Mouse (Mus musculus): ENCODE results near the gene Apom. TPM values are rescaled to one million over a fixed set of nuclear protein-coding genes. Genes with fewer than 3 reads are reported as not detected.
"Not testable (repeated sequence)": the region's sequence is repeated elsewhere in the genome, so short reads cannot be mapped to it uniquely, and the experiment has no call there.

Gene Apom
- total RNA-seq, 4 experiments from 2014 or later = not detected

DNA sequence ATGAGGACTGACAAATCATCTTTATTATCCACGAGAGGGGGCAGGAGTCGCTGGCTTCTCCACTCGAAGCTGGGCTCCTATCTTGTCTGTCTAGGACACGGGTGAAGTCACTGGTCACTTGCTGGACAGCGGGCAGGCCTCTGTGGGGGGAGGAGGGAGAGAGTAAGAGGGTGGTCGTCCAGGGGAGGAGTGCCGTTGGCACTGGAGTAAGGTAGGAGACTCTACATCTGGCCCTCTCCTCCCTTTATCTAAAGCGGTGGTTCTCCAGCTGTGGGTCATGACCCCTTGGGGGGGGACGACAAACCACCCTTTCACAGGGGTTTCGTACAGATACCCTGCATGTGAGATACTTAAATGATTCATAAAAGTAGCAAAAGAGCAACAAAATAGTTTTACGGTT lies 2.9 kb downstream of the Apom start:
- DNase-seq (ENCODE audit: low spot score in 2 of 2) = no peak

DNA sequence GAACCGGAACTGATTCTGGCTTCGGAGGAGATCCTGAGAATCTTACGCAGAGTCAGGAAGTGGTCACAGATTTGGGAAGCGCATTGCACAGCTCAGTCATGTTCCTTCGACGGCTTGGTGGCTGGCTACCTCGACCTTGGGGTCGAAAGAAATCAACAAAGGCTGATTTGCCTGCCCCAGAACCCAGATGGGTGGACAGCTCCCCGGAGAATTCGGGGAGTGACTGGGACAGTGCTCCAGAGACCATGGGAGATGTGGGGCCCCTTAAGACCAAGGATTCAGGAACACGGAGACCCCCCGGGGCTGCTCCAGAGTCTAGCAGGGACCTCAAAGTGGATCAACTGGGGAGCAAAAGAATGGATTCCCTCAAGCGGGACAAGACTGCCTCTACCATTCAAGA lies 4.8 kb downstream of the Apom start:
- no peak for DNase-seq (ENCODE audit: low spot score in 2 of 2)

DNA sequence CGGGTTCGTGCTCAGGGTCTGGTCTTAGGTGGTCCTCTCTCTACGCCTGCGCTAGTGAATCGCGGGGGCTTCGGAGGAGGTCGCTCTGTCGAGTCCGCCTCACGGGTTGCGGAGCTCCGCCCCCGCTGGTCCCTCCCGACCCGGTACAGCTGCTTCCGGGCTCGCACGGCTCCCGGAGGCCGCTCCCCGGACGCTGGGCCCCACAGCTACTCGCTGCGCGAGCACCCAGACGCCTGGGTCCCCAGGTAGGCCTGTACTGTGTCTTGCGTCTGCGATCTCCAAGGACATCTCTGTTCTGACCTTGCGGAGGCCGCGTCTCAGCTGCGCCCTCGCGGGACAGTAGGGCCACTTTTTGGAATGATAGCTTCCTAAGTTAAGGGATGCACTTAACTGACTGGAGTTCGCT lies 5.6 kb downstream of the Apom start, which contains the start of gene D17H6S53E:
Gene D17H6S53E (plus strand): TSS at position 168 of the 406 bp plus-strand sequence.
- DNase-seq (ENCODE audit: low spot score in 2 of 2) = peak; percentile 58 to 62

DNA sequence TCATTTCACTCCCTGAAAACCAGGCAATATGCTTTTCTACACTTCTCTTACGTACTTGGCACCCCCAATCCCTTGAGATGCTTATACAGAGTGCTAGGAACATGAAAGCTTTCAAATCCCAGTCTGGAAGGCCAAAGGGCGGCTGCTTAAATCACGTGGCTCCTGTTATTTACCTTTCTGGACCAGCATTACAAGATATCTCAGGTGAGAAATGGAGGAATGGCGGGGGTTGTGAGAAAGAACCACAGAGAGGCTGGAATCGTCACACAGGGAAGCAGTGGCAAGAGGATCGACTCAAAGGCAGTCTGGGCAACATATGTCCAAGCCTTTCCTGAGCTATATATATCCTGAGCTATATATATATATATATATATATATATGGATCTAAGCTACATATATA lies 6.3 kb downstream of the Apom start:
- DNase-seq (ENCODE audit: low spot score in 2 of 2) = no peak

DNA sequence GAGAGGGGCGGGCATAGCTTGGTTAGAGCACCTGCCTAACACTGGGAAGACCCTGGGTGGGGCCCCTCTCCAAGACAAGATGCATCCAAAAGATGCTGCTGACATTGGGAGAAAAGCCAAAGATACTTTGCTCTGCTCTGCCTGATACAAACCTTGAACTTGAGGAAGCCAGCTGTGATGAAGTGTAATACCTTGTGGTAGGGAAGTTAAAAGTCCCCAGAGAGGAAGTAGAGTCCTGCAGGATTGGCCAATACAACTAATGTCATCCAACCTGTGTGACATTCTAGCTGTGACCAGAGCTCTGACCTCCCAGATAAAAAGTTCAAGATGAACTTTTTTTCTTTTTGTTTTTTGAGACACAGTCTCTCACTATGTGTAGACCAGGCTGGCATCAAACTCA lies 6.8 kb downstream of the Apom start:
- DNase-seq (ENCODE audit: low spot score in 2 of 2) = no peak

DNA sequence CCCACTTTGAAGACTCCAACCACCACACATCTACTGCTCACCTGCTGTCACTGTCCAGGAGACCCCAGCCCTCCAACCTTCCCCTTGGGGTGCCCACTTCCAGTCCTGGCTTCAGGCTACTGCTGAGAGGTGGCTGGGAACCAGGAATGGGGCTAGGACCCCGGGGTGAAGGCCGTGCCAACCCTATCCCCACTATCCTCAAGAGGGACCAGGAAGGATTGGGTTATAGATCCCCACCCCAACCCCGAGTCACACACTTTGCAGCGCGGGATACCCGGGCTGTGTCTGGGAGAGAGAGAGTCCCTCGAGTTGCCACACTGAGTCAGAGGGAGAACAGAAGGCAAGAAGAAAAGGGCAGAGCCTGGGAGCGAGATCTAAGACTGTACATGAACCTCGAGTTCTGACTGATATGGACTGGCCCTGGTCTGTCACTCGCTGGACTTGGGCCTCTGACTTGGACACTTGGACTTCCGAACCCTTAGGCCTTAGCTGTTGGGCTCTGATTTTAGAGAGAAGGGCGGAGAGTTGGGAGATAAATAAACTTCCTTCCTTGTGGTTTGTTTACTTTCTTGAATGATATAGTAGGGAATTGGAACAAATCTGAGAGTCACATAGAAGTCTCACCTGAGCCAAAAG lies 7.5 kb downstream of the Apom start:
- not testable (repeated sequence) for DNase-seq (ENCODE audit: low spot score in 2 of 2)

DNA sequence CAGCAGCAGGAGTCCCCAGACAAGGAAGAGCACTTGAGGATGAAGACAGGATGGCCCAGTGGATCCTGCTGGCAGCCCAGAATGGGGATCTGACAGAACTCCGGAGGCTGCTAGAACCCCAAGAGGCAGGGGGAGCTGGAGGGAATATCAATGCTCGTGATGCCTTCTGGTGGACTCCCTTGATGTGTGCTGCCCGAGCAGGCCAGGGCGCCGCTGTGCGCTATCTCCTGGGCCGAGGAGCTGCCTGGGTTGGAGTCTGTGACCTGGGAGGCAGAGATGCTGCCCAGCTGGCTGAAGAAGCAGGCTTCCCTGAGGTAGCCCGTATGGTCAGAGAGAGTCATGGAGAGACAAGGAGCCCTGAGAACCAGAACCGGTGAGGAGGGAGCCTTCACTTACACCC lies 8.6 kb downstream of the Apom start:
- DNase-seq (ENCODE audit: low spot score in 2 of 2) = not testable (repeated sequence)

DNA sequence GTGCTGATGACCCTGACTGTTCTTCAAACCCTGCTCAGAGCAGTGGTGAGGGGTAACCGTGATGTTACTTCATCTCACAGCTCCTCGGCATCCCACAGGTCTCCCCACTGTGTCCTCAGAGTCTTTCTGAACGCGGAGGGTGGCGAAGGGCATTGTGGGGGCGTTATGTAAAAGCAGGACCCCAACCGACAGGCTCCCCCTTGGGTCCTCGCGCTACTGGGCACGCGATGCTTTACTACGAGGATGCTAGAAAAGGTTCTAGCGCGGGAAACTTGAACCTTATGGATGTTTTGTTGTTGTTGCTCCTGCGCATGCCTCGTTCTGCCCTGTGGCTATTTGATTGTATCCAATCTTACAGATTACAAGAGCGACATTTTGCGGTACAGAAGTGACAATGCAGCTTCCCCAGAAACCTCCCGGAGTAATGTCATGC lies 10.0 kb downstream of the Apom start, which contains the start of gene Csnk2b:
Gene Csnk2b (minus strand): TSS at position 183 of the 433 bp plus-strand sequence.
- peak; percentile 64 to 69 for DNase-seq (ENCODE audit: low spot score in 2 of 2)

DNA sequence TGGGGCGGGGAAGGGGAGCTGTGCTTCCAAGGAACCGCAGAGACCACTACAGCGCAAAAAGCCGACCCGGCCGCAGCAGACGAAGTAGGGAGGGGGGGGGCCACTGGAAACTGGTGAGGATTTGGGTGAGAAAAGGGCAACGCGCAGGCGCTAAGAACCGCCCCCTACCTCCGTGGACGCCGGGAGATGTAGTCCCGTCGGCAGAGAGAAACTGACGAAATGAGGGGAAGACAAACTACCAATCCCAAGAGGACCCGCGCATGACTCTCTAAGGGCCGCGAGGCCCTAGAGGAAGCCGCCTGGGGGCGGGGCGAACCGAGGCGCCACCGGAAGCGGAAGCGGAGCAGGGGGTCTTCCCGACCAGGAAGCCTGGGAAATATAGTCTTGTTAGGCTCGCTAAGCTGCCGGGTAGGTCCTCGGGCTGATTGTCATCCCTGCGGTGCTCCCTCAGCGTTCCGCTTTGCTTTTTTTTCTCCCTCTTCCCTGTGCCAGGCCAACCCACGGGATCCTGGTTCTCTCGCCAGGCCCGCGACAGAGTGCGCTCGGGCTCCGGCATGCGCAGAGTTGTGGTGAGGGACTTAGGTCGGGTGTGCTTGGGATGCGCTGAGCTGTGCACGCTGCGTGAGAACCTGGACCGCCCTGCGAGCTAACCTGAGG lies 10.6 kb downstream of the Apom start, which contains the start of gene Gpank1:
Gene Gpank1 (plus strand): TSS at position 313 of the 657 bp plus-strand sequence.
- peak; percentile 98 for DNase-seq (ENCODE audit: low spot score in 2 of 2)

DNA sequence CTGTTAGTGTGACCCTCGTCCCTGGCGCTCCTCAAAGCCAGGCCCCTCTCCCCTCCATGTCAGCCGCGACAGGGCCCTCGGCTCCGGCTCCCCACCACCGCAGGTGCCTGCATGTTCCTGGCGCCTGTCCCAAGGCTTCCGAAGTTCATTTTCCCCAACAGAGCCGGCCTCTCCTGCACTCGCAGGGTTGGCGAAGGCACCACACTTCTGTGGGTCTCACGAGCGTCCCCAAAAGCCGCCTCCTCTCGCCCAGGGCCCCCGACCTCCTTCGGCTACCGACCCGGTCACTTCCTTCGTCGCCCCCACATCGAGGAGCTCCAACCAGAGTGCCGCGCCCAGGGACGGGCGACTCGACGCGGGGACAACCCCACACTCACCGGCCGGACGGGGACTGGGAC lies 11.1 kb downstream of the Apom start:
- peak in 1 of 2 experiments; percentile 33 for DNase-seq (ENCODE audit: low spot score in 2 of 2)

DNA sequence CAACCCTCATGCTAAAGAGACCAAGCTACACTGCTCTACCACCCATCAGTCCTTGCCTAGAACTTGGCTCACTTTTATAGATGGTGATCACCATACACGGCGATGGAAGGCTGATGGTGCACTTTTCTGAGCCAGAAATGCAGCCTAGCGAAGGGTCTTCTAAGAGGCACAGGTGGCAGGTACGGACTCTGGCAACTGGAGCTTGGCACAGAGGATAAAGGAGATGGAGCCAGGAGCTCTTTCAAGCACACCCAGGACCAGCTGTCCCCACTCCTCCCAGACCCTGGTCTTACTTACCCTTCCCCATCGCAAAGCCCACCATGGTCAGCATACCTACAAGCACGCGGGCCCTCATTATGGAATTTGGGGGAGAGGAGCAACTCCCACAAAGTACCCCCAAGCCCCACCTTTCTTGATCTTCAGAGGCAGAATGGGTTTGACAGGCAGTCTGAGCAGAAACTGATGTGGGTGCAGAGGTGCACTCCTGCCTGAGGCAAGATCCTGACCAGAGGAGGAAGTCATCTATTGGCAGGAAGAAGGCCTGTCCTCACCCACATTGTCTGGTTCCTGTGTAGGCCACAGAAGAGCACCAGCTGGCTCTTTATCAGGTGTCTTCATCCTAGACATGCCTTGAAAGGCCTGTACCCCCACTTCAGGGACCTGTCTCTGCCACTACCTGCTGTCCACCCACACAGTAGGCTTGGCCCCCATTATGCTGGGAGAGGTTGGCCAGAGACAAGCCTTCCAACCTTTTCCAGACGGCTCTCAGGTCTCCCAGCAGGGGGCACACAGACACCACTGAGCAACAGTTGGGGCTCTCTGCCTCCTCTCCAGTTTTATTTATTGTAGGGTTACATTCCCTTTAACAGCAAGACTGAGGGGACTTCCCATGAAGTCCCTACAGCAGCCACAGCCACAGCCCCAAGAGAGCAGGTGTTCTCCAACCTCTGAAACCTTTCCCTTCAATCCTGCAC lies 16.5 kb downstream of the Apom start, which contains the start of gene Ly6g5b:
Gene Ly6g5b (minus strand): TSS at position 383 of the 974 bp plus-strand sequence.
- no peak for DNase-seq (ENCODE audit: low spot score in 2 of 2)

DNA sequence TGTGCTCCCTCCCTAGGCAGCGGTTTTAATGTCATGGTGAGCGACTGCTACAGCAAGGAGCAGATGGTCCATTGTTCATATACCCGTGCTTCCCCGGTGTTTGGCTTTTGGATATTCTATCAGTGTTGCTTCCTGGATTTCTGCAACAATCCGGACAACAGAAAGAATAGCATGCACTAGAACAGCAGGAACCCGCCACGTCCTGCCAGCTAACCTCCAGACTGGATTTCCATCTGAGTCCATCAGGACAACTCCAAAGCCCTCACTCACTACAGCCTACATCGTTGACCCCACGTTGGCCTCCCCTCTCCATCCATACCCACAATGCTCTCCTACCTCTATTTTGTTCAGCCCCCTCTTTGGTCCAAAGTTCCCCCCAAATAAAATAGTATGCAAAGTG lies 20.1 kb downstream of the Apom start:
- DNase-seq (ENCODE audit: low spot score in 2 of 2) = no peak

DNA sequence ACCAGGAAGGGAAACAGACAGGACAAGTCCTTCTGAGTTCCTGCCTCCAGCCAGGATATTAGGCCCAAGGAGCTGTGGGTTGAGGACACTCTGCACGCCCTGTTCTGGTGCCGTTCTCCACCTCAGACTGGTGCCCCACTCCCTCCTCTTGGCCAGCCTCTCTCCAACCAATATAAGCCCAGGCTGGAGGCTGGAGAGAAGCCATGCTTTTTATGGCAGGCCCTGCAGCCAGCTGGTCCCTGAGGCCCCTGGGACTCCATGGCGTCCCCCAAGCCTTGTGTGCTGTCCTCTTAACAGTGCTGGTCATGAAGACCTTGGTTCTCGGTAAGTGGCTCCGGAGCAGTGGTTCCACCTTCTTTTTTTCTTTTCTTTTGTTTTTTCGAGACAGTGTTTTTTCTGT lies 23.8 kb downstream of the Apom start, which contains the start of gene Ly6g5c:
Gene Ly6g5c (plus strand): TSS at position 183 of the 400 bp plus-strand sequence.
- no peak for DNase-seq (ENCODE audit: low spot score in 2 of 2)

DNA sequence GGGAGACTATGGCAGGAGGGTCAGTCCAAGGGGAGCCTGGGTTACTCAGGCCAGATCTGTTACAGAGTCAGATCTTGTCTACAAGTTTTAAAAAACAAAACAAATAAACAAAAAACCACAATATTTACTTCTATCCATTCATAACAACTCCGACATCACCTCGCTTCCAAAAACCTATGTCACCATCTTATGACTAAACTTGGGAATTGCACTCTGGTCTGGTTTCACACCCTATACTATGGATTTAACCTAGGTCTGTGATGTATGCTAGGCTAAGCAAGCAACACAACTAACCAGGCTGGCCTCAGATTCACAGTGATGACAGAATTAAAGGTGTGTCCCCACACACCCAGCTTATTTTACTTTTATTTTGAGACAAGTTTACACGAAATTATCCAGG lies 25.3 kb downstream of the Apom start:
- no peak for DNase-seq (ENCODE audit: low spot score in 2 of 2)

DNA sequence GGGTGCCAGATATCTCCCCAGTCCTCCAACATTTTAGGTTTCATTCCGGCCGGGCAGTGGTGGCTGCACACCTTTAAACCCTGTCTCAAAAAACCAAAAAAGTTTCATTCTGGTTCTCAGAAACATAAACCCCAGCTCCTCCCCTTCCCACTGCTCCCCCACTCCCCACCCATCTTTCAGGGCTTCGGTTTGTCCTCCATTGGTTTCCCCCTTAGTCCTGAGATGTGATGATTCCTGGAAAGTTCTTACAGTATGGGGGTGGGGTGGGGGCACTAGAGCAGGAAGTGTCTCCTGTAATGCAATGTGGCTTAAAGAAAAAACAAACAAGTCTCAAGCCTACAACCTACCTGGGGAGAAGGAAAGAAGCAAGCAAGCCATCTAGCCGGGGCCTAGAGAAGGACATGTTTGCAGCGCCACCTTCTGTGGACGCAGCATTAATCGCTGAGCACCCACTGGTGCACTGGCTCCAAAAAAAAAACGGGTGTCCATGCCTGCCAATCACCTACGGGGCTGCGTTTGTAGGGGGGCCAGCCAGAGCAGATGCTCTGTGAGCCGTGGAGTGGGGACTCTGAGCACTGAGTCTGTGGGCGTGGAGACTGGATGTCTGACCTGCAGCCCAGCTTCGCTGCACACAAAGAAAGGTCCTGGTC lies 26.0 kb downstream of the Apom start:
- DNase-seq (ENCODE audit: low spot score in 2 of 2) = no peak

DNA sequence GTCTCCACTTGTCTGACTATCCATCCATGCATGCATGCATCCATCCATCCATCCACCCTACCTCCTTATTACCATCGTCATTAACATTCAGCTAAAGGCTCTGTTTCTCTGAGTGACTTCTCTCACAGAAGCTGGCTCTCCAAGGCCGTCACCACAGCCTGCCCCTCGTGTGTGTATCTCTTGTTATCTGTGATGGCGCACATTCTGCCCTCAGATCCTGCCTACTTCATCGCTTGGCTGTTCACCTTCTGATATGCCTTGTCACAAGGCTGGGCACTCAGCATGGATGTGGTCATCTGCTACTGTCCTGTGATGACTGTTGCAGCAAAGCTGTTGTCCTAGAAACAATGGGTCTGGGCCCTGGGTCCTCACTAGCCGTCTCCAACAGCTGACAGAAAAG lies 27.1 kb downstream of the Apom start:
- no peak for DNase-seq (ENCODE audit: low spot score in 2 of 2)

DNA sequence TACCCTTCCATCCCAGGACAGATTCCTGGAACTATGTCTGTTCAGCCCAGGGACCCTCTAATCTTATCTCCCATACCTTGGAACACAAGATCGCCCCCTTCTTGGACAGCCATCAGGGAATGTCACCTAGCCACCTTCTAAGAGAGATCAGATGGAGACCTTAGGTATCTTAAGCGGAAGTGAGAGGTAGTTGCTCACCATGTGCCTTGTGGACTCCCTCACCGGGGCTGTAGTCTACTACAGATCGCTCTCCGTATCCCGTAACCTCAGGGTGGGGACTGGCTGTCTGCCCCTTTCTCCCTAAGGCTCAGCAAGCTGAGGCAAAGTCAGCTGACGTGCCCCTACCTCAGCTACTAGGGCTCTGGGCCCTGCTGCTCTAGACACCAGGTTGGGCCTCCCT lies 27.8 kb downstream of the Apom start:
- no peak for DNase-seq (ENCODE audit: low spot score in 2 of 2)

DNA sequence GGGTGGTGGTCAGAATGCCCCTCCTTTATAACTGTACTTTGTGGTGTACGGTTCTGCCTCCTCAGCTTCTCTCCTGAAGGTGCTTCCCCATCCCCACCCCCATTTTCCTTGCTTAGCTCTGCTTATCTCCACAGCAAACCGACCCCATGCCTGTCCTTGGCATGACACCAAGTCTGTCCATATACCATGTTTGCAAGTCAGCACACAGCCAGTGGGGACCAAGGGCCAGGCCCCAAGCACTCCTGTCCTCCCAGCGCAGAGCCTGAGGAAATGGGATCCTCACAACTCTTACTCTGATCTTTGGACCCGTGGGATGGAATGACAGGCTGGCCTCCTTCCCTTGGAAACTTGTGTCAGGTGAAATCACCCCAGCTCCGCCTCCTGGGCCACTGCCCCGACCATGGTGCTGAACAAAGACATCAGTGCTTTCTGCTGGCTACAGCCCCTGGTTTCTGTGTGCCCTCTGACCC lies 28.6 kb downstream of the Apom start:
- no peak for DNase-seq (ENCODE audit: low spot score in 2 of 2)

DNA sequence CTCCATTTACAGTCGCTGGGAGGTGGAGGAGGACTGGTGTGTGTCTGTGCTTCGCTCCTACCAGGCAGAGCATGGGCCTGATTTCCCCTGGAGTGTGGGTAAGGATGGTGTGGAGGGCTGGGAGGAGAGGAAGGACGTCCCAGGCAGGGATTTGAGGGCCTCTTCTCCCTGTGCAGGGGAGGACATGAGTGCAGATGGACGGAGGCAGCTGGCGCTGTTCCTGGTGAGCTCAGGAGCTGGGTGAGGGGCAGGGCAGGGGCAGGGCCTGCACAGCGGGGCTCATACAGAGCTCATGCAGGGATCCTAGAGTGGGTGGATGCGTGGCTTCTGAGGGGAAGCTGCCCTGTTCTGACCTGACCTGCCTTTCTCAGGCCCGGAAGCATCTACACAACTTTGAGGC lies 29.6 kb downstream of the Apom start:
- DNase-seq (ENCODE audit: low spot score in 2 of 2) = no peak

DNA sequence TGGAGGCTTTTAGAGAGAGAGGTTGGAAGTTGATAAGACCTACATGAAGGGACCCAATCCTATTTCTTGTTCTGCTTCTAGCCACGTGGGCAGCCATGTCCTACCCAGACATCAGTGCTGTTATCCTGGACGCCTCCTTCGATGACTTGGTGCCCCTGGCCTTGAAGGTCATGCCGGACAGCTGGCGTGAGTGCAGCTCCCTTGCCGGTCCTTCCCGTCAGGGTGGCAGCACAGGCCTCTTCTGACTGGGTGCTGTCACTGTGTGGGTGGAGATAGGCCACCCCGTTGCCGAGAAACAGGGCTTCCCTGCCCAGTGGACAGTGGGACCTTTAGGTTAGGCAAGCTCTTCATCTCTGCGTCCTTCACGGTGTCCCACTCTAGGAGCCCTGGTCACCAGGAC lies 30.7 kb downstream of the Apom start:
- no peak for DNase-seq (ENCODE audit: low spot score in 2 of 2)

DNA sequence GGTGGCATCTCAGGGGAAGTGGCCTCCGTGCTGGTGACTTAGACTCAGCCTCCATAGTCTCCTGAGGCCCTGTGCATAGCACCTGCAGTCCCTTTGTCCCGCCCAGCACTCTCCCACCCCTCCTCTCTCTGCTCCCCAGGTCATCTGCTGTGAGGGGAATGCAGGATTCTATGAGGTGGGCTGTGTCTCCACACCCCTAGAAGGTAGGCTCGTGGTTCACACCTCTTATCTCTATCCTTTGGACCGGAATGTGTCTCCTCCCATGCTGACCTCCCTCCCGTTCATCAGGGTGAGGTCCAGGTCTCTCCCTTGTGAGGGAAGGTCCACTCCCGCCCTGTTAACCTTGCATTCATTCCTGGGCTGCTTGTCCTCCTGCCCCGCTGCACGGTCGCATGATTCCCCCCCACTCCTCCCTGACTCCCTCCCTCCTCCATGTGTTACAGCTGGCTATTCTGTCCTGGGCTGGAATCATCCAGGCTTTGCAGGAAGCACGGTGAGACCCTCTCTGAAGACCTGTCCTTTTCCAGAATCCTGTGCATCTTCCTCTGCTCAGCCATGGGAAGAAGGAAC lies 31.6 kb downstream of the Apom start:
- DNase-seq (ENCODE audit: low spot score in 2 of 2) = no peak

Data from layer of hippocampus, adult 8-10 months (tissue).